Comparison of ENCODE assay signal across 15 mouse cellular contexts in genomic region chr6:53801269-53801892, GRCm38 (mm10). TPM values are rescaled to one million over a fixed set of nuclear protein-coding genes. Genes with fewer than 3 reads are reported as not detected.
DNase-seq lines count a peak whose midpoint lies in the region; ATAC-seq and TF ChIP-seq lines count a peak whose summit lies in the region.
"Had no signal": no experiment of that assay in that cellular context is flagged by ENCODE, and none has a peak within 500 bp of the region (broad histone marks: within the 10 kb centered on the region; RNA-seq: fewer than 3 reads in every experiment).

No protein-coding gene starts in this region.

- H3K4me2 ChIP-seq in forebrain, embryonic 11.5 days (ENCODE audit: low read depth, low read length, severe bottlenecking), result no peak overlapping the region
- H3K4me2 ChIP-seq: midbrain, embryonic 13.5 days; neural tube, embryonic 12.5 days had no signal

- no peaks in the 10 kb centered on the region for H3K4me1 ChIP-seq in forebrain, embryonic 11.5 days (replicated peaks; ENCODE audit: control insufficient read depth, insufficient read depth, low read length)
- H3K4me1 ChIP-seq in forebrain, embryonic 10.5 days, result peaks cover 25% of the 10 kb centered on the region
- H3K4me1 ChIP-seq: midbrain, embryonic 13.5 days had no signal

- intact Hi-C loops in left cerebral cortex, adult 2 months (cut with DNase I), result no loop called here
- intact Hi-C loops in left cerebral cortex, postnatal 36 days (cut with DNase I), result no loop called here

- peak; percentile 33 for DNase-seq in forebrain, embryonic 11.5 days (ENCODE audit: low spot score)
- no peak for DNase-seq in forebrain, embryonic 10.5 days (ENCODE audit: extremely low spot score, low spot score)
- no peak for DNase-seq in left cerebral cortex, adult 2 months (ENCODE audit: extremely low spot score in 1 of 2, low spot score in 2 of 2)
- DNase-seq in left cerebral cortex, postnatal 36 days (ENCODE audit: low spot score in 2 of 2), result no peak
- DNase-seq in right cerebral cortex, postnatal 10 days (ENCODE audit: low spot score in 2 of 2), result peak; percentile 75 to 80
- DNase-seq in right cerebral cortex, postnatal 36 days (ENCODE audit: low spot score in 2 of 2), result no peak
- DNase-seq in kidney, postnatal 4 days, result no peak
- DNase-seq in urinary bladder, adult 18-20 months (ENCODE audit: low spot score in 2 of 2), result no peak
- DNase-seq: B cell, adult 2 months; liver, postnatal 0 days; thymus, adult 2 months had no signal

- no peaks in the 10 kb centered on the region for H3K9me3 ChIP-seq in forebrain, embryonic 11.5 days (ENCODE audit: control insufficient read depth, low read length)
- no peaks in the 10 kb centered on the region for H3K9me3 ChIP-seq in forebrain, embryonic 10.5 days
- H3K9me3 ChIP-seq: midbrain, embryonic 13.5 days; neural tube, embryonic 12.5 days had no signal

- ATAC-seq in forebrain, embryonic 11.5 days (replicated peaks; ENCODE audit: low FRiP score), result no peak
- ATAC-seq: liver, postnatal 0 days; midbrain, embryonic 13.5 days had no signal

- H3K27me3 ChIP-seq in forebrain, embryonic 11.5 days (ENCODE audit: control insufficient read depth, insufficient read depth, low read length), result no peaks in the 10 kb centered on the region
- peaks cover 10% of the 10 kb centered on the region; the same call in 1 of the 2 replicates for H3K27me3 ChIP-seq in forebrain, embryonic 10.5 days (ENCODE audit: poor library complexity, severe bottlenecking)
- H3K27me3 ChIP-seq: neural tube, embryonic 12.5 days; Patski had no signal

- no peak for TF ChIP-seq CTCF in left cerebral cortex, adult 2 months (IDR thresholded peaks at IDR 0.05)

- no peaks in the 10 kb centered on the region for H3K36me3 ChIP-seq in forebrain, embryonic 11.5 days (ENCODE audit: control insufficient read depth, insufficient read depth, low read length)
- no peaks in the 10 kb centered on the region for H3K36me3 ChIP-seq in forebrain, embryonic 10.5 days (replicated peaks)
- H3K36me3 ChIP-seq: midbrain, embryonic 13.5 days; neural tube, embryonic 12.5 days had no signal

- H3K27ac ChIP-seq in forebrain, embryonic 11.5 days (ENCODE audit: low read depth, low read length), result no peak overlapping the region
- H3K27ac ChIP-seq in forebrain, embryonic 10.5 days, result no peak overlapping the region
- 0 out of 2 replicates have a peak overlapping the region, but pooled peaks have one; percentile 34 for H3K27ac ChIP-seq in left cerebral cortex, adult 2 months
- H3K27ac ChIP-seq: midbrain, embryonic 13.5 days; neural tube, embryonic 12.5 days had no signal

- no peak overlapping the region for H3K9ac ChIP-seq in forebrain, embryonic 11.5 days (ENCODE audit: low read length)
- H3K9ac ChIP-seq: liver, postnatal 0 days; midbrain, embryonic 13.5 days; neural tube, embryonic 12.5 days had no signal

- no peak overlapping the region for H3K4me3 ChIP-seq in forebrain, embryonic 11.5 days (ENCODE audit: low read depth, low read length)
- no peak overlapping the region for H3K4me3 ChIP-seq in forebrain, embryonic 10.5 days
- no peak overlapping the region for H3K4me3 ChIP-seq in left cerebral cortex, adult 2 months
- H3K4me3 ChIP-seq: erythroblast, embryonic 14.5 days; midbrain, embryonic 13.5 days; neural tube, embryonic 12.5 days had no signal

- 64% methylated on average over 4 of the region's 4 CpGs for WGBS in forebrain, embryonic 11.5 days
- 64% methylated on average over 4 of the region's 4 CpGs for WGBS in forebrain, embryonic 10.5 days

RNA-seq across cellular contexts. Expression of gene Tril, which starts 19.2 kb away (rescaled TPM):
- polyA plus RNA-seq in forebrain, embryonic 11.5 days (2014; fragmentation: Nextera tagmentation; extraction: Ambion mirVana), result 22.6 and 26.5 TPM in 2 replicates
- 36.5 and 41.6 TPM in 2 replicates for polyA plus RNA-seq in forebrain, embryonic 10.5 days (2016; fragmentation: Nextera tagmentation; extraction: Ambion mirVana)
- total RNA-seq in left cerebral cortex, adult 2 months (2021), result 10 to 100 TPM; 29.0 to 36.4 TPM
- total RNA-seq in left cerebral cortex, postnatal 36 days (2021), result 10 to 100 TPM; 31.5 to 33.4 TPM
- polyA plus RNA-seq: erythroblast, embryonic 14.5 days had no signal

Comparison
In these comparisons a context has a peak if more than half of its experiments do, and no peak if none do; other contexts are left out.
1. DNase-seq: peak in forebrain, embryonic 11.5 days (single experiment) and right cerebral cortex, postnatal 10 days (2 of 2); none in forebrain, embryonic 10.5 days (single experiment), left cerebral cortex, adult 2 months (0 of 2), left cerebral cortex, postnatal 36 days (0 of 2), right cerebral cortex, postnatal 36 days (0 of 2), kidney, postnatal 4 days (0 of 2) and urinary bladder, adult 18-20 months (0 of 2).